Mouse (Mus musculus) hindbrain, embryonic 10.5 days (tissue): Measurements from ENCODE around the gene Ftsj3. TPM values are rescaled to one million over a fixed set of nuclear protein-coding genes. Genes with fewer than 3 reads are reported as not detected.

ENCODE experiments used
- DNase-seq: peaks from one replicate; pipeline ENCODE4 v3.0.0-alpha.2; 2017; ENCODE audit warnings: low spot score
- H3K27ac ChIP-seq: fragments of 300-500 bp; sonication (generic); 2 replicates; pipeline ENCODE4 v1.5.1; 2016; ENCODE audit warnings: mild to moderate bottlenecking, moderate library complexity
- H3K27me3 ChIP-seq: fragments of 300-500 bp; sonication (generic); 2 replicates; pipeline ENCODE4 v1.6.1; 2016; ENCODE audit warnings: mild to moderate bottlenecking; ENCODE audit not compliant: poor library complexity, insufficient read depth, severe bottlenecking
- H3K36me3 ChIP-seq: fragments of 300-500 bp; sonication (generic); 2 replicates; pipeline ENCODE4 v1.6.1; 2016; ENCODE audit warnings: mild to moderate bottlenecking, moderate library complexity
- H3K4me1 ChIP-seq: fragments of 300-500 bp; sonication (generic); replicated peaks from 2 replicates; pipeline ENCODE4 v1.6.1; 2016; ENCODE audit warnings: mild to moderate bottlenecking
- H3K4me3 ChIP-seq: fragments of 300-500 bp; sonication (generic); 2 replicates; pipeline ENCODE4 v1.5.1; 2016; ENCODE audit warnings: mild to moderate bottlenecking, moderate library complexity
- H3K9me3 ChIP-seq: fragments of 300-500 bp; sonication (generic); 2 replicates; pipeline ENCODE4 v1.6.1; 2016; ENCODE audit warnings: mild to moderate bottlenecking, moderate library complexity
- WGBS: fragments of 180-500 bp; shearing (Covaris S2); methylation state at CpG from one replicate; pipeline ENCODE4 v1.1.7; 2016; 5-methylcytosine and 5-hydroxymethylcytosine counted together
- polyA plus RNA-seq: library from polyadenylated mRNA; unstranded; fragments of >200 nt; fragmentation: Nextera tagmentation; extraction: Ambion mirVana; gene quantifications from 2 replicates; pipeline ENCODE4 v1.2.1, GENCODE M21; 2016

Gene Ftsj3
- polyA plus RNA-seq, 1 experiment from 2014 or later: 52.6 TPM

DNA sequence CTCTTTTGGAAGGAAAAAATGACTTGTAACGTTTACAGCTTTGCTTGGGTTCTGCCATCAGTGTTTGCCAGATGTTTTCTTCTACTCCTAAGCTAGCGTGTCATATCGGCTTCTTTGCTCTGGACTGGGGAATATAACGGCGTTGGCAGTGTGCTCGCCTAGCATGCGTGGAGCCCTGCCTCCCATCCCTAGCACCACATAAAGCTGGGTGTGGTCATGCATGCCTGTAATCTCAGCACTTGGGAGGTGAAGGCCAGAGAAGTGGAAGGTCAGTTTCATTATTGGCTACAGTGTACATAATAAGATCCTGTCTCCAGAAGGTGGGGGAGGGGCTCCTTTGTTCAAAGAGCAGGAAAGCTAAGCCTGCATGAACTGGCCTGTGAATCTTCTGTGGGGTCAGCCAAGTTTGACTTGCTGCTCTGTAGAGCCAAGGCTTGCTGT lies 19.1 kb upstream of the Ftsj3 start:
- Histone ChIP-seq H3K4me3 (no peak overlapping the region), H3K4me1 (peaks cover 44% of the 10 kb centered on the region), H3K9me3 (no peaks in the 10 kb centered on the region), H3K27me3 (peaks cover 12% of the 10 kb centered on the region; the same call in 1 of the 2 replicates), H3K36me3 (peaks cover 6% of the 10 kb centered on the region; the same call in 1 of the 2 replicates), H3K27ac (peak overlapping the region; percentile 17)
- 89% methylated on average over 7 of the region's 7 CpGs for WGBS
- peak; percentile 21 for DNase-seq

DNA sequence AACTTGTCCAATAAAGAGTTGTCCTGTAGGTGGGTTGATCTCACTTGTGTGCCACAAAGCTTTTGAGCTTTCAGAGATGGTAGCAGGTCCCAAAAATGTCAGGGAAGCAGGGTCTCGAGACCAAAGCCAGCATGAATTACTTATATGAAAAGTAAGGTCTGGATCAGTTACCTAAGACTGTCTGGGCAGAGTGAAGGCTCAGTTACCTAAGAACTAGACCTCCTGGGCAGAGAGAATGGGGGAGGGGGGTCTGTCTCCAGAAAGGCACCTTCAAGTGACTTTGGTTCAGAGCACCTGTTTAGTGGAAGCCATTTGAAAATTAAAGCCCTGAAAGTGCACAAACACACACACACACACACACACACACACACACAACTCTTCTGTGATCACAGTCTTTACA lies 18.5 kb upstream of the Ftsj3 start:
- peaks cover 12% of the 10 kb centered on the region; the same call in 1 of the 2 replicates for H3K27me3 ChIP-seq
- H3K4me3 ChIP-seq: no peak overlapping the region
- no peaks in the 10 kb centered on the region for H3K9me3 ChIP-seq
- H3K4me1 ChIP-seq: peaks cover 46% of the 10 kb centered on the region
- DNase-seq: no peak
- peaks cover 6% of the 10 kb centered on the region; the same call in 1 of the 2 replicates for H3K36me3 ChIP-seq
- 90% methylated on average over 1 of the region's 1 CpGs for WGBS
- peak overlapping the region; percentile 17 for H3K27ac ChIP-seq

DNA sequence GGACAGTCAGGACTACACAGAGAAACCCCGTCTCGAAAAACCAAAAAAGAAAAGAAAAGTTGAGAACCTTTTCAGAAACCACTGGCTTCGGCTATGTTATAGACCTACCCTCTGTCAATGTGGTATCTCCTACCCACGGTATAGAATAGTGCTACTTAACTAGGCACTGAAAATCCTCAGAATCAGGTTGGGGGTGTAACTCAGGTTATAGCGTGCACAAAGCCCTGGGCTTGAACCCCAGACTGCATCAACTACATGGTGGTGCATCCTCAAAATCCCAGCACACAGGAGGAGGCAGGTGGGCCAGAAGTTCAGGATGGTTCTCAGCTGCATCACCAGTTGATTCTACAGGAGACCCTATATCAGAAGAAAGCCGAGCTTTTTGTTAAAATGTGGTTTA lies 17.9 kb upstream of the Ftsj3 start:
- WGBS: 93% methylated on average over 6 of the region's 6 CpGs
- H3K27ac ChIP-seq: no peak overlapping the region
- peaks cover 12% of the 10 kb centered on the region; the same call in 1 of the 2 replicates for H3K27me3 ChIP-seq
- H3K4me1 ChIP-seq: peaks cover 51% of the 10 kb centered on the region
- peak overlapping the region; percentile 92; the same call in 1 of the 2 replicates for H3K4me3 ChIP-seq
- no peak for DNase-seq
- H3K36me3 ChIP-seq: peaks cover 6% of the 10 kb centered on the region; the same call in 1 of the 2 replicates
- H3K9me3 ChIP-seq: no peaks in the 10 kb centered on the region

DNA sequence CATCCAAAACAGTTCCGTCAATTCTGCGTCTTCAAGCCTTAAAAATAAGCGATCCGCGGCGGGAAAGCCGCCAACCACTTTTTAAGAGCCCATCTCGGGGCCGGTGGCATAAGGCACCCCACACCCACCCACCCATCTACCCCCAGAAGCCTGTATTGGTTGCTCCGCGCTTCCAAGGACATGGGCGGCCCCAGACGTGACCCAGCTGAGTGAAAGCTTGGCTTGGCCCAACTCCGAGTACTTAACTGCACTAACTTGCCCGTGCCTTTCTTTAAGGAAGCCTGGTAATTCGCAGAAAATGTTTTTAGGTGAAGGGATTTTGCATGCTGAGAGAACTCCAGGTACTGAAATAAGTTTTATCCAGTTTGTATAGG lies 17.4 kb upstream of the Ftsj3 start:
- peaks cover 12% of the 10 kb centered on the region; the same call in 1 of the 2 replicates for H3K27me3 ChIP-seq
- H3K9me3 ChIP-seq: no peaks in the 10 kb centered on the region
- peaks cover 6% of the 10 kb centered on the region; the same call in 1 of the 2 replicates for H3K36me3 ChIP-seq
- peaks cover 56% of the 10 kb centered on the region for H3K4me1 ChIP-seq
- peak overlapping the region; percentile 98 for H3K27ac ChIP-seq
- no peak for DNase-seq
- peak overlapping the region; percentile 92 for H3K4me3 ChIP-seq
- 19% methylated on average over 16 of the region's 16 CpGs for WGBS

- H3K4me3 ChIP-seq: peak within 1 kb of the TSS; percentile 92
- under 1% methylated on average over 72 of the region's 72 CpGs for WGBS
- DNase-seq: peak; percentile 100
- peaks cover 10% of the 10 kb centered on the region; the same call in 1 of the 2 replicates for H3K36me3 ChIP-seq
- peaks cover 7% of the 10 kb centered on the region; the same call in 1 of the 2 replicates for H3K27me3 ChIP-seq
- peaks cover 61% of the 10 kb centered on the region for H3K4me1 ChIP-seq
- H3K9me3 ChIP-seq: no peaks in the 10 kb centered on the region
- peak within 1 kb of the TSS; percentile 98 for H3K27ac ChIP-seq
Measured at GRCm38 (mm10) chr11:106272644-106273310, 16.9 kb upstream of the Ftsj3 start, which contains the start of gene Smarcd2. Gene Smarcd2, minus strand, starts transcription at chr11:106272972.

DNA sequence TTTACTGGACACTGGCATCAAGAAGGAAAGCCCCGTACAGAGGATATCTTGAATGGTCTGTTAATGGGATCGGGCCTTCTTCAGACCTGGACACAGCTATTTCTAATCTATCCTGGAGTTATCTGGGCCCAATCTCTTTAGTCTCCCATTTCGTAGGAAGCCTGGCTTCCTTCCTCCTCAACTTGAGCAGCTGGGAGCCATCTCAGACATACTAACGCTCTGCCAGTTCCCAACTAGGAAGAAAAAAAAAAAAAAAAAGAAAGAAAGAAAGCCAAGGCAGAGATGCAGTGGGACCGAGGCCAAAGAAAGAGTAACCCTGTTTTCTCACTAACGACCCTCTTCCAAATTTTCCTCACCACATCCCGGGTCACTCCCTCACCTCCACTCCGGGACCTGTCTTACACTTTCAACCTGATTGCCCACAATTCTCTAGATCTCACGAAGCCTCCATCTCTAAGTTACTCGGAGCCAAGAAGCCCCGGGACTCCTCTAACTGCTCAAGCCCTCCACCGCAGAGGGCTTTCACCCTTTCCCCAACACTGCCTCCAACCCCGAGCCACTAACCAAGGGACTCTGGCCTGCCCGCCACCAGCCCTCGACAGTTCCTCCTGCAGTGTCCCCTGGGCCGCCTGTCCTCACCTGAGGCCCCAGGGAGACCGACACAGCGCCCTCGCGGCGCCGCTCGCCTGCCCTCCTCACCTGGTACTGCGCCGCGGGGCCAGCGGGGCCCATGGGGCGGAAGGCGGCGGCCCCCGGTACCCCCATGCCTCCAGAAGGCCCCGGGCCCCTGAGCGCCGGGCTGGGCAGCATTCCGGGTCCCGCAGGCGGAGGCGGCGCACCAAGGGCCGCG lies 16.1 kb upstream of the Ftsj3 start:
- no peak for DNase-seq

GRCm38 (mm10) chr11:106271131-106271793 lies 15.4 kb upstream of the Ftsj3 start:
- peaks cover 65% of the 10 kb centered on the region for H3K4me1 ChIP-seq
- H3K27ac ChIP-seq: peak overlapping the region; percentile 98

More for the DNA sequence above, 16.1 kb upstream of the Ftsj3 start:
- Histone ChIP-seq H3K4me3 (peak overlapping the region; percentile 92), H3K9me3 (no peaks in the 10 kb centered on the region), H3K36me3 (peaks cover 17% of the 10 kb centered on the region), H3K4me1 (peaks cover 69% of the 10 kb centered on the region), H3K27me3 (no peaks in the 10 kb centered on the region), H3K27ac (peak overlapping the region; percentile 98)
- WGBS: 2% methylated on average over 41 of the region's 41 CpGs

DNA sequence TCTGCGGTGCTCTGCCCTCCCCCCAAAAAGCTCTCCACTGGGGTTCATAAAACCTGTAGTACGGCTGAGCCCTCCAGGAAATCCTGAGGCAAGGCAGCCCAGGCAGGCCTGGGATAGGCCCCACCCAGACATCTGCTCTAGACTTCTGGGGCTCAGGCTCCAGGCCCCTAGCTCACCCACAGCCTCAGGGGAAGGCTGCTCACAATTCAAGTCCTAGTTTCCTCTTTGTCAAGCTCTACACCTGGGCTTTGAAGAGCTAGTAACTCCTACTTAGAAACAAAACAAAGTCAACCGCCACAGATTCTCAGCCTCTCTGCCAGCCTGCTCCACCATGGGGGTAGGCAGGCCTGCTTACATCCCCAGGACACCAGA lies 13.2 kb upstream of the Ftsj3 start:
- H3K4me1 ChIP-seq: peaks cover 56% of the 10 kb centered on the region
- H3K36me3 ChIP-seq: peaks cover 47% of the 10 kb centered on the region

More at GRCm38 (mm10) chr11:106271131-106271793, 15.4 kb upstream of the Ftsj3 start:
- Histone ChIP-seq H3K4me3 (peak overlapping the region; percentile 92), H3K9me3 (no peaks in the 10 kb centered on the region), H3K36me3 (peaks cover 25% of the 10 kb centered on the region), H3K27me3 (no peaks in the 10 kb centered on the region)
- 43% methylated on average over 5 of the region's 5 CpGs for WGBS
- peak; percentile 40 for DNase-seq

DNA sequence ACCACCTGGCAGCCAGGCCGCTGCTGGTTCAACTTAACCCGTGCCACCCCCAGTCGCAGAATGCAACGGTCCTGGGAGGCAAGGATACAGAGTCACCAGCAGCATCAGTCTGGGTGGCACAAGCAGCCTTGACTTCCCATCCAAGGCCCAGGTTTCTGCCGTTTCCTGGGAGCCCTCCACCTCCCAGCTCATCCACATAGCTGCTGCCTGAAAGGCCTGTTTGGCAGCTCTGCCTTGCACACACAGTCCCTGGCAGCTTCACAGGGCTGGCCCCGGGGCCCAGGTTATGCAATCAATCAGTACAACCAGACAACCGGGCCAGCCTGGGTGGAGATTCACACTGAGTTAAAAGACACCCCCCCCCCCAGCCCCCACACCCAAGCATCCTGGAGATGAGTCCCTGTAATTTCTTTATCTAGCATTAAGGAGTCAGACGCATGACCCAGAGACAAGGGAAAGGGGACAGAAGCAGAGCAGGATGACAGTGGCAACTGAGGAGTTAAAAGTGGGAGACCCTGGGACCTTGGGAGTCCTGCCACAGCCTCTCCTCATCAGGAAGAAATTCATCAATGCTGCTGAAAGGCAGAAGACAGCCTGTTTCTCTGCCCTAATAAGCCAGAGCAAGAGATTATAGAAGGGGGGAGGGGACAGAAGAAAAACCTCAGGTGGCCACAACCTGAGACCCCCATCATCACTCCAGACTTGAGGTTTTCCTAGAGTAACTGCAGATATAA lies 12.6 kb upstream of the Ftsj3 start:
- peaks cover 55% of the 10 kb centered on the region for H3K4me1 ChIP-seq
- H3K9me3 ChIP-seq: no peaks in the 10 kb centered on the region
- peak overlapping the region; percentile 28 for H3K4me3 ChIP-seq
- WGBS: 63% methylated on average over 8 of the region's 8 CpGs
- H3K27ac ChIP-seq: peak overlapping the region; percentile 84
- DNase-seq: peak; percentile 29
- H3K36me3 ChIP-seq: peaks cover 53% of the 10 kb centered on the region
- no peaks in the 10 kb centered on the region for H3K27me3 ChIP-seq

More for the DNA sequence above, 13.2 kb upstream of the Ftsj3 start:
- H3K9me3 ChIP-seq: no peaks in the 10 kb centered on the region
- H3K27me3 ChIP-seq: no peaks in the 10 kb centered on the region
- peak overlapping the region; percentile 84 for H3K27ac ChIP-seq
- 57% methylated on average over 3 of the region's 3 CpGs for WGBS
- DNase-seq: peak; percentile 31
- peak overlapping the region; percentile 18 for H3K4me3 ChIP-seq

DNA sequence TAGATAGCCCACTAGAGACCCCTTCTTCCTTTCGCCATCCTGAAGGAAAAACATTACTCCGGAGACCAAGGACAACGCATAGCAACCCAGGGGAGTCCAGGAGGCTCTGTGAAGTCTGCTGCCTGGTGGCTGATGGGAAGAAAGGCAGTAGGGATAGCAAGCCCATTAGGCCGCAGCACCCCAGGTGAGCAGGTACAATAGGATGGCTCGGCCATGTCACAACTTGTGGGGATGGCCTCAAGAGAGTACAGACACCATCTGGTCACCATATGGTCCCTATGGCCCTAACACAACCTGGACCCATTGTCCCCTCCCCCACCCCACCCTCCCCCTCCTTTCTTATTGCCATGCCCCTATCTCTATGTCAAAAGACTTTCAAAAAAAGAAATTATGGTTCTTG lies 12.0 kb upstream of the Ftsj3 start:
- no peaks in the 10 kb centered on the region for H3K27me3 ChIP-seq
- no peak overlapping the region for H3K4me3 ChIP-seq
- 62% methylated on average over 5 of the region's 5 CpGs for WGBS
- no peaks in the 10 kb centered on the region for H3K9me3 ChIP-seq
- H3K36me3 ChIP-seq: peaks cover 59% of the 10 kb centered on the region
- peak overlapping the region; percentile 84 for H3K27ac ChIP-seq
- no peak for DNase-seq
- peaks cover 49% of the 10 kb centered on the region for H3K4me1 ChIP-seq

DNA sequence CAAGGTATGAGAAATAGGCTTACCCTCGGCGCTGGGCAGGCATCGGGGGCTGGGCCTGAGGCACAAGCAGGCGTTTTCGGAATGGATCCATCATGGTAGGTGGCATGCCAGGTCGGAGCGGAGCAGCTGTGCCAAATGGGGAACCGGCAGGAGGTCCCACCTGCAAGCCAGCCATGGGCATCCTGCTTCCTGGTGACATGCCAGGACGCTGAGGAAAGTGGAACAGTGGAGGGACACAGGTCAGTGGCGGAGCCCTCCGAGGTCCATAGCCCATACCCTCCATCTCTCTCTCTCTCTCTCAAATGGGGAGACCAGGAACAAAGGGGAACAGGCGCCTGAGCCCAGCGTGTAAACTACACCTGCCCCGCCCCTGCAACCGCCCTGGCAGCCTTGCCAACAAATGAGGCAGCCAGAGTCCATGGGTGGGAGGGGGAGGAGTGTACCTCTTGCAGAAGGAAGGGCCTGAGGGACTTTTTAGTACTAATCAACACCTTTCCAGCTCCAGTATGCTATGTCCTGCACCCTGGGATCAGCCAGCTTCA lies 11.5 kb upstream of the Ftsj3 start:
- Histone ChIP-seq H3K4me1 (peaks cover 49% of the 10 kb centered on the region), H3K27ac (peak overlapping the region; percentile 84), H3K27me3 (no peaks in the 10 kb centered on the region), H3K4me3 (no peak overlapping the region; the same call in 1 of the 2 replicates), H3K9me3 (no peaks in the 10 kb centered on the region), H3K36me3 (peaks cover 64% of the 10 kb centered on the region)
- WGBS: 77% methylated on average over 15 of the region's 15 CpGs
- no peak for DNase-seq
